Mouse (Mus musculus) B cell, adult (primary cell): ENCODE data around the gene Ap3m1. TPM values are rescaled to one million over a fixed set of nuclear protein-coding genes. Genes with fewer than 3 reads are reported as not detected.

ENCODE experiments used
- total RNA-seq: library from RNA; stranded (reverse); gene quantifications from 4 replicates; pipeline ENCODE4 v1.2.4, GENCODE M21; 2023; ENCODE audit not compliant: inconsistent age

Gene Ap3m1
- 43.3 to 57.2 TPM (median 47.2 TPM) in 4 replicates for total RNA-seq

DNA sequence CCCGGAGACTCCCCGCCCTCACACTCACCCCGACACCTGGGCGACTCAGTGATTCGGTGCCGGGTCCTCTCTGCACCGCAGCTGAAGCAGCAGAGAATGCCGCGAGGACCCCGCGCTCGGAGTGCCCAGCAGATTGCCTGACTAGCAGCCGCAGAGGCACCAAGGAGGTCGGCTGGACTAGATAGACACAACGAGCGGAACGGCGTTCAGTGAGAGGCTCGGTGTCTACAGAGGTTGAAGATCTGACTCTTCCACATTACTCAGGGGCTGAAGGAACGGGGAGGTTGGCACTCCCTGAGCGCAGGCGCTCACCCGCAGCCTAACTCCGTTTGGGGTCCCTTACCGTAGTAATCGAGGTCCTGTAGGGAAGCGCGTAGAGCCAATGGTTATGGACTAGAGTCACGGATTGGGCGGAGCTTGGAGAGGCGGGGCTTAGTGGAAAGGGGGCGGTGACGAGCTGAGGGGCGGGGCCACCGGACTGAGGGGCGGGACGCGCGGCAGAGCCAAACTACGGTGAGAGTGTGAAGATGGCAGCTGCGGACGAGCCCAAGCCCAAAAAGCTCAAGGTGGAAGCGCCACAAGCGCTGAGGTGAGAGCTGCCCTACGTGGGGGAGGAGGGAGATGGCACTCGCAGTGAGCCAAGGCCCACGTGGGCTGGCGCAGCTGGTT, at the start of gene Ap3m1, which contains the start of gene Adk:
TSS of gene Ap3m1 (minus strand) at position 397 of the 669 bp plus-strand sequence.
TSS of gene Adk (plus strand) at position 463 of the 669 bp plus-strand sequence.

Other genes with a start within 250 kb of the Ap3m1 start
- 1.4 to 2.9 TPM (median 2.0 TPM) in 4 replicates for gene Plau, start 215.8 kb downstream of the Ap3m1 start, total RNA-seq
- gene Vcl, start 123.1 kb downstream of the Ap3m1 start, total RNA-seq: 20.7 to 22.3 TPM (median 21.9 TPM) in 4 replicates
- gene Adk, start 66 bp upstream of the Ap3m1 start, total RNA-seq: 12.5 to 17.6 TPM (median 15.7 TPM) in 4 replicates